Mouse (Mus musculus) embryo, embryonic 10 days (tissue): ENCODE results near the gene Dqx1.

Experiments used
- DNase-seq: peaks from one replicate; pipeline ENCODE4 v3.0.0-alpha.2; 2015; ENCODE audit warnings: low spot score

The Dqx1 gene

DNA sequence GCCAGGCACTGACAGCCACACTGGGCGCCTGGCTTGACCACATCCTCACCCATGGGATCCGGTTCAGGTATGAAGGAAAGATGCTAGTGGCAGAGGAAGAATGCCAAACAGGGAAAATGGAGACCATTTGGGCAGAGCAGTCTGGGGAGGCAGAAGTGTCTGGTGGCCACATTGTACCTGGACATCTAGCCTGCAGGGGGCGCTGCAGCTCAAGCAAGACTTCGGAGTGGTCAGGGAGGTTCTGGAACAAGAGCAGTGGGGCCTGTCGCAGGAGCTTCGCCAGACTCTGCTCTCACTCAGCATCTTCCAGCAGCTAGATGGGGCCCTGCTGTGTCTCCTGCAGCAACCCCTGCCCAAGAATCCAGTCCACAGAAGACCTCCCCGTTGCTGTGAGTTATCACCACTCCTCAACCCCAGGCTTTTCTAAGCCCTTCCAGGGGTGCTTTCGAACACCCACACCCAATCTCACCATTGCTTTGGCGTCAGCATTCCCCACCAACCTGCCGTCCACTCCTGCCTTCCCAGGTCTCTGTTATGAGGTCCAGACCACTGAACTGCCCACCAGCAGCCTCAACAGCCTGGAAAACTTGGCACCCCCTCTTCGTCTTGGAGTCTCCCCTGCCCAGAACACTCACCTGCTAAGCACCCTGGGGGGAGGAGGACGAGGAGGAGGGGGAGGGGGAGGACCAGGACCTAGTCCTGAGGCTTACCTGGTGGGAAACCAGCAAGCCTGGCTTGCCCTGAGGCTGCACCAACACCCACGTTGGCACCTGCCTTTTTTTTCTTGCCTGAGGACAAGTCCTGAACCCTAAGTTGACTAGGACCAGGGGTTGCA lies 50.1 kb downstream of the Dqx1 start:
- peak; percentile 90 for DNase-seq

DNA sequence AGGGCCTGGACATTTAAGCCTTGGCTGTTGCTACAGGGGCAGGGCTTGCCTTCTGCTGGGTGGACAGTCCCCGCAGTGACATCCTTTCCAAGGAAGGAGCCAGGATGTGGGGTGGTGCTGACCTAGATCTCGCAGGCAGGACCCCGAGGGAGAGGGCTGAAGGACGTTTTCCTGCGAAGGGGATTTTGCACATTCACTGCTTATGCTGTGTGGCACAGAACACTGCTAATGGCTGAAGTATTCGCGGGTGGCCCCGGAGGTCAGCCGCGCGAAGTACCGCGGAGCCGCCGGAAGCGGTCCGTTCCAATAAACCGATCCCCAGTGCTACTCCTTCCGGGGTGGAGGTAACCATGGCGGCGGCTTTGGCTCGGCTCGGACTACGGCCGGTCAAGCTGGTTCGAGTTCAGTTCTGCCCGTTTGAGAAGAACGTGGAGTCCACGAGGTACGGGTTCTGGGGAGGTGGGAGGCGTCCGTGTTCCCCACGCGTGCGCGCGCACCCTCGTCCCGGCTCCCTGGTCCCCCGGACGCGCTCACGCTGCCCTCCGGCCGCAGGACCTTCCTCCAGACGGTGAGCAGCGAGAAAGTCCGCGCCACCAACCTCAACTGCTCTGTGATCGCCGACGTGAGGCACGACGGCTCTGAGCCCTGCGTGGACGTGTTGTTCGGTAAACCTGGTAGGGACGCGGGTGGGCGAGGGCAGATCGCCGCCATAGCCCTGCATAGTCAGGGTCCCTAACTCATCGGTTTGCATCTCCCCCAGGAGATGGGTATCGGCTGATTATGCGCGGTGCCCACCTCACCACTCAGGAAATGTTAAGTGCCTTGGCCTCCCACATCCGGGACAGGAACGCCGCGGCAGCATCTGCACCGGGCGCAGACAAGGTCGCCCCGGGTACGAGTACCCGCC lies 51.4 kb downstream of the Dqx1 start, which contains the start of gene Mrpl53:
TSS of gene Mrpl53 (plus strand) at position 279 of the 907 bp plus-strand sequence.
- DNase-seq, result peak; percentile 82

DNA sequence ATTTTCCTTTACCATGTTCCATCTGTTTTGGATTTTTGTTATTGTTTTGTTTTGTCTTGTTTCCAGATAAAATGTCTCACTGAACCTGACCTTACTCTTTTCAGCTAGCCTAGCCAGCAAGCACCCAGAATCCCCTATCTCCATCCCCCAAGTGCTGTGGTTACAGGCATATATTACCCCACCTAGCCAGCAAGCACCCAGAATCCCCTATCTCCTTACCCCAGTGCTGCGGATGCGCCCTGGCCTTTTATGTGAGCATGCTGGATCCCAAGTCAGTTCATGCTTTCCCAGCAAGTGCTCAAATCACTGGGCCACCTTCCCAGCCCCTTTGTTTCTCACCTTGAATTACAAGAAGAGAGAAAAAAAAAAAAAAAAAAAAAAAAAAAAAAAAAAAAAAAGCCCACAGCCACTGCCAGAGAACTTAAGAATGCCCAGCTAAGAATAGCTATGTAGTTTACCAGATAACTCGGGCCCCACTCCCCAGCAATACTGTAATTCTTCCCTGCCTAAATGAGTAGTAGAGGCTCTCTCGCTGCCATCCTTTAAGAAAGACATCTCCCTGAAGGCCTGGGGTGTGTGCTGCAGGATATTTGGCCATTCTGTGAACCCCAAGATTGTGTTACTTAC lies 54.0 kb downstream of the Dqx1 start:
- no peak for DNase-seq

DNA sequence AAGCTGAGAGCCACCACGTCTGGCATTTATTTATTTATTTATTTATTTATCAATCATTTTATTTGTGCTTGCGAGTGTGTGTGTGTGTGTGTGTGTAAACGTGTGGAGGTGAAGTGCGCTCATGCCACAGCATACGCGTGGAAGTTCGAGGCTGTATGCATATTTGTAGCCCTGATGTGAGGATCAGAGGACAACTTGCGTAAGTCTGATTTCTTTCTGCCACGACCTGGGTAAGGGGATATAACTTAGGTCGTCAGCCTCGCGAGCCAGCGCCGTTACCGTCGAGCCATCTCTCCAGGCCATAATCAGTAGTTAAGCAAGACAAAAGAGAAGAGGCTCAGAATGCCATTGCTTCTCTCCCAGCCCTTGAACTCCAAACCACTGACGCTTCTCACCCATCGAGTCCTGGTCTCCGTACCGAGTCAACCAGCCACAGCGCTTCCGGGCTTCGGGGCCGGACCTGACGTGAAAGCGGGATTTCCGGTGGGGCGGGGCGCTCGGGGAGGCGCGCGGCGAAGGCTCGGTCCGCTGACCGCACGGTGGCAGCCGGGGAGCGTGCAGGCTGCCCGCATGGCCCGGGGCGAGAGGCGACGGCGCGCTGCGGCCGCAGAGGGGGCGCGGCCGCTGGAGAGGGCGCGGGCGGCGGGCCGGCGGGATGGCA lies 57.5 kb downstream of the Dqx1 start, which contains the start of gene Mogs:
TSS of gene Mogs (plus strand) at position 486 of the 661 bp plus-strand sequence.
- DNase-seq, result peak; percentile 95

DNA sequence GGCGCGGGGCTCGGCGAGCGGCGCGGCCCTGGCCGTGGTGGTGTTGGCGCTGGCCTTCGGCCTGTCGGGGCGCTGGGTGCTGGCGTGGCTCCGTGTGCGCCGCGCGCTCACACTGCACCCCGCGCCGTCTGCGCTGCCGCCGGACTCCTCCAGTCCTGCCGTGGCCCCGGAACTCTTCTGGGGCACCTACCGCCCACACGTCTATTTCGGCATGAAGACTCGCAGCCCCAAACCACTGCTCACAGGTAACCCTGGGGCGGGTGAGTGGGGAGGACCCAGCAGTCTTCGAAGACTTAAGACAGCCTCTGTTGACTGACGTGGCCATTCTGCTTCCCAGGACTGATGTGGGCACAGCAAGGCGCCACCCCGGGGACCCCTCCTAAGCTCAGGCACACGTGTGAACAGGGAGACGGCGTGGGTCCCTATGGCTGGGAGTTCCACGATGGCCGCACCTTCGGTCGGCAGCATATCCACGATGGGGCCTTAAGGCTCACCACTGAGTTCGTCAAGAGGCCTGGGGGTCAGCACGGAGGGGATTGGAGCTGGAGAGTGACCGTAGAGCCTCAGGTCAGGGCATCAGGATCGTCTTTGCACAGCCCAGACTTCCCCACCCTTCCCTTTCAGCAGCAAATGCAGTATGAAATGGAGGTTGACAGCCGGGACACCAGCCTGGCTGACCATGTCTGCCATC lies 58.2 kb downstream of the Dqx1 start:
- no peak for DNase-seq

DNA sequence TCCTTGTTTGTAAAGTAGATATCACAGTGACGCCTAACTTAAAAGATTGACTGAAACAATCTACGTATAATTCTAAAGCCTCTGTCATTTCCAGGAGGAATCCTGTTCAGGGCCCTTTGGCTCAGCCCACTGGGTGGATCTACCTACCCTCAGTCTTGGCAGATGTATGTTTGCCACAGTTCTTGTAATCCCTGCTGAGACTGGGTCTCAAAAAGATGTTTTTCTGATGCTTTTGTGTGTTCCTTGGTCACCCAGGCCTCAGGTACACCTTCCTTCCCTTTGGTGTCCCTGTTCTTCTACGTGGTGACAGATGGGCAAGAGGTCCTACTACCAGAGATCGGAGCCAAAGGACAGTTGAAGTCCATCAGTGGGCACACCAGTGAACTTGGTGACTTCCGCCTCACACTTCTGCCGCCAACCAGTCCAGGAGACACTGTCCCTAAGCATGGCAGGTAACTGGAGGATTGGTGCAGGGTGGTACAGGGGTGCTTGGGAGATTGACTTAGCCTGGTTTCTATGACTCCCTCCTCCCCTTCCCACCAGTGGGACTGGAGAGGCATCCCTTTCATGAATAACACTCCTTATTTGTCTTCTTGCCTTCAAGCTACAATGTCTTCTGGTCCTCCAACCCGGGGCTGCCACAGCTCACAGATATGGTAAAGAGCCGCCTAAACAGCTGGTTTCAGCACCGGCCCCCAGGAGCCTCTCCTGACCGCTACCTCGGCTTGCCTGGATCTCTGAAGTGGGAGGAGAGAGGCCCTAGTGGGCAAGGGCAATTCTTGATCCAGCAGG lies 58.9 kb downstream of the Dqx1 start:
- no peak for DNase-seq
